Mouse (Mus musculus): ENCODE measurements around the gene Timeless. TPM values are rescaled to one million over a fixed set of nuclear protein-coding genes. Genes with fewer than 3 reads are reported as not detected.
"Not testable (repeated sequence)": the region's sequence is repeated elsewhere in the genome, so short reads cannot be mapped to it uniquely, and the experiment has no call there.

Gene Timeless
- polyA plus RNA-seq, 1 experiment = 5.7 TPM

GRCm38 (mm10) chr10:128247020-128247732 is 15.3 kb downstream of the Timeless start:
- DNase-seq (ENCODE audit: low read depth, low spot score) = no peak
- WGBS = 79% methylated on average over 17 of the region's 17 CpGs

GRCm38 (mm10) chr10:128250565-128250964 is 18.7 kb downstream of the Timeless start:
- no peak for DNase-seq (ENCODE audit: low read depth, low spot score)
- 92% methylated on average over 13 of the region's 13 CpGs for WGBS

- DNase-seq (ENCODE audit: low read depth, low spot score) = no peak
- 39% methylated on average over 4 of the region's 4 CpGs for WGBS
Measured at GRCm38 (mm10) chr10:128253677-128254255, 21.9 kb downstream of the Timeless start, which contains the start of gene Apon. Gene Apon, plus strand, starts transcription at chr10:128254096.

- no peak for DNase-seq (ENCODE audit: low read depth, low spot score)
- WGBS = 81% methylated on average over 8 of the region's 8 CpGs
Measured at GRCm38 (mm10) chr10:128255925-128256324, 24.1 kb downstream of the Timeless start.

- WGBS = 85% methylated on average over 8 of the region's 8 CpGs
Measured at GRCm38 (mm10) chr10:128256328-128256727, 24.5 kb downstream of the Timeless start.

GRCm38 (mm10) chr10:128258953-128259352 is 27.1 kb downstream of the Timeless start:
- DNase-seq (ENCODE audit: low read depth, low spot score) = no peak
- 55% methylated on average over 4 of the region's 4 CpGs for WGBS

More at GRCm38 (mm10) chr10:128256328-128256727, 24.5 kb downstream of the Timeless start:
- no peak for DNase-seq (ENCODE audit: low read depth, low spot score)

- 82% methylated on average over 5 of the region's 5 CpGs for WGBS
- no peak for DNase-seq (ENCODE audit: low read depth, low spot score)
Measured at GRCm38 (mm10) chr10:128259946-128260345, 28.1 kb downstream of the Timeless start.

GRCm38 (mm10) chr10:128260376-128260775 is 28.5 kb downstream of the Timeless start:
- 72% methylated on average over 7 of the region's 7 CpGs for WGBS
- DNase-seq (ENCODE audit: low read depth, low spot score) = not testable (repeated sequence)

GRCm38 (mm10) chr10:128262300-128262699 is 30.4 kb downstream of the Timeless start:
- 74% methylated on average over 22 of the region's 22 CpGs for WGBS
- no peak for DNase-seq (ENCODE audit: low read depth, low spot score)

GRCm38 (mm10) chr10:128263393-128264310 is 31.8 kb downstream of the Timeless start:
- DNase-seq (ENCODE audit: low read depth, low spot score) = no peak
- 70% methylated on average over 6 of the region's 6 CpGs for WGBS

- WGBS = 71% methylated on average over 6 of the region's 6 CpGs
- no peak for DNase-seq (ENCODE audit: low read depth, low spot score)
Measured at GRCm38 (mm10) chr10:128268371-128268770, 36.5 kb downstream of the Timeless start, which contains the start of gene Apof. Gene Apof, plus strand, starts transcription at chr10:128268671.

GRCm38 (mm10) chr10:128269206-128269910 is 37.5 kb downstream of the Timeless start:
- no peak for DNase-seq (ENCODE audit: low read depth, low spot score)
- 83% methylated on average over 16 of the region's 16 CpGs for WGBS

- WGBS = under 1% methylated on average over 43 of the region's 43 CpGs
- DNase-seq (ENCODE audit: low read depth, low spot score) = peak; percentile 96
Measured at GRCm38 (mm10) chr10:128270287-128270841, 38.5 kb downstream of the Timeless start, which contains the start of gene Stat2. Gene Stat2, plus strand, starts transcription at chr10:128270559.

GRCm38 (mm10) chr10:128270866-128271265 is 39.0 kb downstream of the Timeless start:
- 29% methylated on average over 7 of the region's 7 CpGs for WGBS
- DNase-seq (ENCODE audit: low read depth, low spot score) = no peak

- DNase-seq (ENCODE audit: low read depth, low spot score) = no peak
Measured at GRCm38 (mm10) chr10:128271883-128272282, 40.0 kb downstream of the Timeless start.

GRCm38 (mm10) chr10:128272819-128273439 is 41.1 kb downstream of the Timeless start:
- DNase-seq (ENCODE audit: low read depth, low spot score) = not testable (repeated sequence)
- 82% methylated on average over 7 of the region's 7 CpGs for WGBS

More at GRCm38 (mm10) chr10:128271883-128272282, 40.0 kb downstream of the Timeless start:
- WGBS = 47% methylated on average over 2 of the region's 2 CpGs

- 94% methylated on average over 1 of the region's 1 CpGs for WGBS
Measured at GRCm38 (mm10) chr10:128275374-128275773, 43.5 kb downstream of the Timeless start.

GRCm38 (mm10) chr10:128278158-128278557 is 46.3 kb downstream of the Timeless start:
- WGBS = 82% methylated on average over 6 of the region's 6 CpGs
- DNase-seq (ENCODE audit: low read depth, low spot score) = no peak

More at GRCm38 (mm10) chr10:128275374-128275773, 43.5 kb downstream of the Timeless start:
- not testable (repeated sequence) for DNase-seq (ENCODE audit: low read depth, low spot score)

All from large intestine, adult 2 months (tissue).